Mouse (Mus musculus) liver, embryonic 16.5 days (tissue): ENCODE results near the gene Naip1. TPM values are rescaled to one million over a fixed set of nuclear protein-coding genes. Genes with fewer than 3 reads are reported as not detected.
"Not testable (repeated sequence)": the region's sequence is repeated elsewhere in the genome, so short reads cannot be mapped to it uniquely, and the experiment has no call there.

Source experiments
- ATAC-seq: fragments of 200-750 bp; cut with Nextera tagmentation; 2 replicates; pipeline ENCODE4 v1.8.0; 2017; ENCODE audit warnings: low read depth, mild to moderate bottlenecking, moderate number of reproducible peaks, moderate library complexity
- H3K27ac ChIP-seq: fragments of 300-500 bp; sonication (generic); 2 replicates; pipeline ENCODE4 v1.5.1; 2014; ENCODE audit warnings: mild to moderate bottlenecking, low read length
- H3K27me3 ChIP-seq: fragments of 300-500 bp; sonication (generic); 2 replicates; pipeline ENCODE4 v1.6.1; 2014; ENCODE audit warnings: low read depth, low read length, mixed read lengths; ENCODE audit not compliant: control insufficient read depth, insufficient read depth
- H3K36me3 ChIP-seq: fragments of 300-500 bp; sonication (generic); 2 replicates; pipeline ENCODE4 v1.6.1; 2014; ENCODE audit warnings: mild to moderate bottlenecking; ENCODE audit not compliant: control insufficient read depth, insufficient read depth
- H3K4me1 ChIP-seq: fragments of 300-500 bp; sonication (generic); 2 replicates; pipeline ENCODE4 v1.6.1; 2014; ENCODE audit warnings: low read depth, low read length, mixed read lengths; ENCODE audit not compliant: control insufficient read depth
- H3K4me2 ChIP-seq: fragments of 300-500 bp; sonication (generic); 2 replicates; pipeline ENCODE4 v1.6.1; 2014; ENCODE audit warnings: low read depth, low read length, mixed read lengths
- H3K4me3 ChIP-seq: fragments of 300-500 bp; sonication (generic); 2 replicates; pipeline ENCODE4 v1.5.1; 2014; ENCODE audit warnings: low read depth, mild to moderate bottlenecking, low read length
- H3K9ac ChIP-seq: fragments of 300-500 bp; sonication (generic); 2 replicates; pipeline ENCODE4 v1.6.1; 2014; ENCODE audit warnings: low read depth, low read length
- H3K9me3 ChIP-seq: fragments of 300-500 bp; sonication (generic); replicated peaks from 2 replicates; pipeline ENCODE4 v1.6.1; 2016; ENCODE audit warnings: low read length; ENCODE audit not compliant: control insufficient read depth
- WGBS: fragments of 180-500 bp; shearing (Covaris S2); extraction: QIAGEN DNeasy Blood & Tissue Kit; methylation state at CpG from one replicate; pipeline ENCODE4 v1.1.7; 2014; ENCODE audit not compliant: insufficient replicate concordance; 5-methylcytosine and 5-hydroxymethylcytosine counted together
- polyA plus RNA-seq: library from polyadenylated mRNA; unstranded; fragments of >200 nt; fragmentation: Nextera tagmentation; extraction: Ambion mirVana; gene quantifications from 2 replicates; pipeline ENCODE4 v1.2.1, GENCODE M21; 2015

Naip1 gene
- polyA plus RNA-seq, 1 experiment from 2014 or later, result 0.08 TPM

DNA sequence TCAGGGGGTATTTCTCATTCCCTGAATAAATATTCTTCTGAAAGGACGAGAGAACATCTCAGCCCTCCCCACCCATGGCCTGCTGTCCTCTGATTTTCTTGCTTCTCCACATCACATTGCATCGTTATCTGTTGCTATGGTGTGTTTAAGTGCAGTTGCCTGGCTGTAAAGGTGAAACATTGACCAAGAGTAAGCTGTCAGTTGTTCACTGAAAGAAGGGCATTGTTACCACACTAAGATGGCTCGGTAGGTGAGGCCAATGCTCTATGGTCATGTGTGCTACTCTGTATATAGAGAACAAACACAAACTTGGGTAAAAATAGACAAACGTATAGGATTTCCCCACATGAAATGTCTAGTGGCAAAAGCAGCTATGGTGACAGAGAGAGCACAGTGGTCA, 42.8 kb downstream of the Naip1 start:
- Histone ChIP-seq H3K4me1 (no peaks in the 10 kb centered on the region), H3K27ac (no peak overlapping the region), H3K9me3 (no peaks in the 10 kb centered on the region), H3K36me3 (no peaks in the 10 kb centered on the region), H3K4me2 (no peak overlapping the region), H3K9ac (no peak overlapping the region), H3K27me3 (no peaks in the 10 kb centered on the region), H3K4me3 (no peak overlapping the region)
- no peak for ATAC-seq
- 48% methylated on average over 4 of the region's 4 CpGs for WGBS

GRCm38 (mm10) chr13:100409181-100409580, 43.5 kb downstream of the Naip1 start:
- Histone ChIP-seq H3K4me2 (no peak overlapping the region), H3K4me1 (no peaks in the 10 kb centered on the region), H3K27me3 (no peaks in the 10 kb centered on the region), H3K36me3 (no peaks in the 10 kb centered on the region), H3K9ac (no peak overlapping the region), H3K9me3 (no peaks in the 10 kb centered on the region), H3K27ac (no peak overlapping the region), H3K4me3 (no peak overlapping the region)
- no peak for ATAC-seq
- WGBS, result 70% methylated on average over 5 of the region's 5 CpGs

DNA sequence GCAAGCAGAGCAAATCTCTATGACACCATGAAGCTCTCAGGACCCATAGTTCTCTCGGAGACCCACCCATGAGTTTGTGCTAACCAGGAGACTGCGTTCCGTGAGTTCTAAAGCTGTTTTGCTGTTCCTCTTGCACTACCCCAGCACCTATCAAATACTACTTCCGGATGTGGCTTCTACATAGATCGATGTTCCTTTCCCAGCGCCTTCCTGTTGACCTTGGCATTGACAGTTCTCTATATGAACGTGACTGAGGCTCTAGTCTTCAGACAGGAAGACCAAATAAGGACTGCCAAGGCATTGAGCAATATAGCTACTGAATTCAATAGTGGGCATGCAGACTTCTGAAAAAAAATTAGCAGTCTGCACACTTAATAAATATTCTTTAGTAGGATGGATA, 44.4 kb downstream of the Naip1 start:
- H3K27ac ChIP-seq, result no peak overlapping the region
- no peak overlapping the region for H3K9ac ChIP-seq
- no peaks in the 10 kb centered on the region for H3K36me3 ChIP-seq
- no peaks in the 10 kb centered on the region for H3K9me3 ChIP-seq
- H3K27me3 ChIP-seq, result no peaks in the 10 kb centered on the region
- 45% methylated on average over 7 of the region's 7 CpGs for WGBS
- no peak for ATAC-seq
- H3K4me1 ChIP-seq, result no peaks in the 10 kb centered on the region
- no peak overlapping the region for H3K4me2 ChIP-seq
- no peak overlapping the region for H3K4me3 ChIP-seq

- H3K4me3 ChIP-seq, H3K9me3 ChIP-seq, ATAC-seq, H3K4me1 ChIP-seq, H3K4me2 ChIP-seq, H3K27ac ChIP-seq, H3K27me3 ChIP-seq, H3K36me3 ChIP-seq, H3K9ac ChIP-seq: not testable (repeated sequence)
- 50% methylated on average over 7 of the region's 7 CpGs for WGBS
These were observed 49.6 kb downstream of the Naip1 start for GRCm38 (mm10) chr13:100402930-100403637.

- H3K36me3 ChIP-seq, ATAC-seq, H3K27me3 ChIP-seq, H3K4me1 ChIP-seq, H3K4me2 ChIP-seq, H3K4me3 ChIP-seq, H3K27ac ChIP-seq, H3K9me3 ChIP-seq, H3K9ac ChIP-seq: not testable (repeated sequence)
- 14% methylated on average over 5 of the region's 5 CpGs for WGBS
These were observed 61.6 kb downstream of the Naip1 start for GRCm38 (mm10) chr13:100391021-100391420.

DNA sequence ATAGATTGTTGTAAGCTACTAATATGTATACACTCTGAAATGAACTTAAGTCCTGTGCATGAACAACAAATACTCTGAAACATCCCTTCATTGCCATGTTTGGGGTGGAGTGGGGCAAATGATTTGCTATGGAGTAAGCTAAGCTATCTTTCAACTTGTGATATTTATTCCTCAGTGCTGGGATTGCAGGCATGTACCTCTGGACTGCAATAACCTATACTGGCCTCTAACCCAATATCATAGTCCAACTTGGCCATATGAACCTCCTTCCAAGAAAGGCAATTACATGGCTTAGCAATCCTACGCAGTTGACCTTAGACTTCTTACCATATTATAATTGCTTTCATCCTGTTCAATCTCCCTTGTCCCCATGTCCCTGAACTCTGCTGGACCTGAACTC, 82.1 kb downstream of the Naip1 start:
- 85% methylated on average over 1 of the region's 1 CpGs for WGBS
- no peak for ATAC-seq

More for the DNA sequence above, 82.1 kb downstream of the Naip1 start:
- H3K27ac ChIP-seq, result no peak overlapping the region
- H3K36me3 ChIP-seq, result no peaks in the 10 kb centered on the region
- H3K27me3 ChIP-seq, result no peaks in the 10 kb centered on the region
- no peaks in the 10 kb centered on the region for H3K4me1 ChIP-seq
- no peak overlapping the region for H3K4me3 ChIP-seq
- no peaks in the 10 kb centered on the region for H3K9me3 ChIP-seq
- no peak overlapping the region for H3K4me2 ChIP-seq
- H3K9ac ChIP-seq, result no peak overlapping the region

Other genes with a start within 250 kb of the Naip1 start
- 0.48 and 0.80 TPM in 2 replicates for gene Naip5, start 206.5 kb downstream of the Naip1 start, polyA plus RNA-seq
- gene Naip6, start 135.2 kb downstream of the Naip1 start, polyA plus RNA-seq, result 0.29 and 0.44 TPM in 2 replicates
- 20.0 and 22.3 TPM in 2 replicates for gene Gtf2h2, start 39.7 kb upstream of the Naip1 start, polyA plus RNA-seq
- 12.9 and 15.1 TPM in 2 replicates for gene Ocln, start 99.8 kb upstream of the Naip1 start, polyA plus RNA-seq
- 9.6 and 10.5 TPM in 2 replicates for gene Marveld2, start 164.1 kb upstream of the Naip1 start, polyA plus RNA-seq
- 121 and 134 TPM in 2 replicates for gene Ak6, start 198.1 kb upstream of the Naip1 start, polyA plus RNA-seq
- 11.4 and 12.5 TPM in 2 replicates for gene Rad17, start 198.2 kb upstream of the Naip1 start, polyA plus RNA-seq
- gene Taf9, start 198.7 kb upstream of the Naip1 start, polyA plus RNA-seq, result 12.2 and 13.3 TPM in 2 replicates
- gene Ccdc125, start 216.8 kb upstream of the Naip1 start, polyA plus RNA-seq, result 6.0 and 6.3 TPM in 2 replicates